Comparison of ENCODE assay signal across 20 mouse cellular contexts in genomic region chr6:98930652-98931300, GRCm38 (mm10).
DNase-seq lines count a peak whose midpoint lies in the region; ATAC-seq and TF ChIP-seq lines count a peak whose summit lies in the region.
"Had no signal": no experiment of that assay in that cellular context is flagged by ENCODE, and none has a peak within 500 bp of the region (broad histone marks: within the 10 kb centered on the region; RNA-seq: fewer than 3 reads in every experiment).

No protein-coding gene starts in this region.

- H3K9me3 ChIP-seq in midbrain, postnatal 0 days (ENCODE audit: low read length), result no peaks in the 10 kb centered on the region
- H3K9me3 ChIP-seq in midbrain, embryonic 10.5 days (replicated peaks), result no peaks in the 10 kb centered on the region; the same call in 1 of the 2 replicates
- no peaks in the 10 kb centered on the region for H3K9me3 ChIP-seq in hindbrain, embryonic 12.5 days (replicated peaks)
- no peaks in the 10 kb centered on the region for H3K9me3 ChIP-seq in liver, embryonic 11.5 days (ENCODE audit: control insufficient read depth, low read length)
- H3K9me3 ChIP-seq: embryonic facial prominence, embryonic 10.5 days; heart, embryonic 13.5 days; intestine, embryonic 15.5 days; limb, embryonic 12.5 days; liver, embryonic 13.5 days had no signal

- H3K4me2 ChIP-seq in midbrain, postnatal 0 days (ENCODE audit: low read depth, low read length, poor library complexity, severe bottlenecking), result no peak overlapping the region
- no peak overlapping the region for H3K4me2 ChIP-seq in hindbrain, embryonic 12.5 days (replicated peaks)
- no peak overlapping the region for H3K4me2 ChIP-seq in liver, embryonic 11.5 days
- H3K4me2 ChIP-seq: heart, embryonic 13.5 days; intestine, embryonic 15.5 days; limb, embryonic 12.5 days; liver, embryonic 13.5 days had no signal

- no peak for TF ChIP-seq CTCF in midbrain, postnatal 0 days (IDR thresholded peaks at IDR 0.05)

- H3K9ac ChIP-seq in midbrain, postnatal 0 days (replicated peaks; ENCODE audit: low read length, poor library complexity, severe bottlenecking), result no peak overlapping the region
- H3K9ac ChIP-seq in hindbrain, embryonic 12.5 days, result no peak overlapping the region
- no peak overlapping the region for H3K9ac ChIP-seq in liver, embryonic 11.5 days (ENCODE audit: low read depth, low read length)
- H3K9ac ChIP-seq: heart, embryonic 13.5 days; intestine, embryonic 15.5 days; limb, embryonic 12.5 days; liver, embryonic 13.5 days had no signal

- 0 out of 2 replicates have a peak, but pooled peaks cover 2% of the 10 kb centered on the region for H3K4me1 ChIP-seq in midbrain, postnatal 0 days (ENCODE audit: insufficient read depth, low read length)
- no peaks in the 10 kb centered on the region; the same call in 1 of the 2 replicates for H3K4me1 ChIP-seq in midbrain, embryonic 10.5 days
- H3K4me1 ChIP-seq in hindbrain, embryonic 12.5 days, result peaks cover 33% of the 10 kb centered on the region
- H3K4me1 ChIP-seq in liver, embryonic 11.5 days (replicated peaks; ENCODE audit: control insufficient read depth, insufficient read depth, low read length), result no peaks in the 10 kb centered on the region
- H3K4me1 ChIP-seq: embryonic facial prominence, embryonic 10.5 days; heart, embryonic 13.5 days; intestine, embryonic 15.5 days; liver, embryonic 13.5 days had no signal

- WGBS in midbrain, postnatal 0 days, result 54% methylated on average over 15 of the region's 15 CpGs
- 95% methylated on average over 15 of the region's 15 CpGs for WGBS in midbrain, embryonic 10.5 days
- 44% methylated on average over 15 of the region's 15 CpGs for WGBS in hindbrain, embryonic 12.5 days
- 83% methylated on average over 15 of the region's 15 CpGs for WGBS in liver, embryonic 11.5 days

- H3K4me3 ChIP-seq in midbrain, postnatal 0 days (ENCODE audit: low read depth, low read length), result no peak overlapping the region
- H3K4me3 ChIP-seq in midbrain, embryonic 10.5 days, result no peak overlapping the region
- no peak overlapping the region for H3K4me3 ChIP-seq in hindbrain, embryonic 12.5 days
- no peak overlapping the region for H3K4me3 ChIP-seq in liver, embryonic 11.5 days (ENCODE audit: low read depth, low read length)
- H3K4me3 ChIP-seq: embryonic facial prominence, embryonic 10.5 days; gastrocnemius, adult 2 months; heart, embryonic 13.5 days; intestine, embryonic 15.5 days; limb, embryonic 12.5 days; liver, embryonic 13.5 days had no signal

- H3K27me3 ChIP-seq in midbrain, postnatal 0 days (ENCODE audit: insufficient read depth, low read length), result no peaks in the 10 kb centered on the region
- no peaks in the 10 kb centered on the region for H3K27me3 ChIP-seq in midbrain, embryonic 10.5 days (ENCODE audit: low read depth, poor library complexity, severe bottlenecking)
- H3K27me3 ChIP-seq in hindbrain, embryonic 12.5 days, result no peaks in the 10 kb centered on the region
- H3K27me3 ChIP-seq in liver, embryonic 11.5 days (replicated peaks; ENCODE audit: control insufficient read depth, insufficient read depth, low read length), result no peaks in the 10 kb centered on the region
- H3K27me3 ChIP-seq: heart, embryonic 13.5 days; intestine, embryonic 15.5 days; liver, embryonic 13.5 days had no signal

- ATAC-seq in midbrain, postnatal 0 days (ENCODE audit: low FRiP score), result no peak
- ATAC-seq in hindbrain, embryonic 12.5 days (ENCODE audit: low FRiP score), result peak; percentile 74
- ATAC-seq in liver, embryonic 11.5 days (replicated peaks; ENCODE audit: low FRiP score), result no peak
- ATAC-seq: intestine, embryonic 15.5 days had no signal

- DNase-seq in heart, adult 11 months, result peak; percentile 70
- DNase-seq in heart, adult 18-20 months, result no peak
- DNase-seq in midbrain, postnatal 0 days (ENCODE audit: low spot score), result peak; percentile 19
- no peak for DNase-seq in midbrain, embryonic 10.5 days (ENCODE audit: low spot score)
- no peak for DNase-seq in liver, embryonic 11.5 days (ENCODE audit: low spot score)
- DNase-seq in cerebellum, postnatal 4 days (ENCODE audit: low spot score in 2 of 2), result no peak
- DNase-seq: adrenal gland, postnatal 25 days; cerebellum, adult 11-12 months; cerebellum, postnatal 25 days; gastrocnemius, adult 2 months; heart, postnatal 36 days; kidney, postnatal 36 days; liver, embryonic 13.5 days; right cerebral cortex, postnatal 14 days; thymus, postnatal 25 days had no signal

- H3K36me3 ChIP-seq in midbrain, postnatal 0 days (ENCODE audit: insufficient read depth, low read length), result peaks cover 8% of the 10 kb centered on the region; the same call in 1 of the 2 replicates
- H3K36me3 ChIP-seq in midbrain, embryonic 10.5 days, result peaks cover 74% of the 10 kb centered on the region
- H3K36me3 ChIP-seq in hindbrain, embryonic 12.5 days, result peaks cover 15% of the 10 kb centered on the region
- H3K36me3 ChIP-seq in liver, embryonic 11.5 days (ENCODE audit: control insufficient read depth, insufficient read depth, low read length), result peaks cover 10% of the 10 kb centered on the region

- no peak overlapping the region for H3K27ac ChIP-seq in midbrain, postnatal 0 days (ENCODE audit: low read depth, low read length)
- H3K27ac ChIP-seq in midbrain, embryonic 10.5 days (replicated peaks), result no peak overlapping the region
- H3K27ac ChIP-seq in hindbrain, embryonic 12.5 days, result 0 out of 2 replicates have a peak overlapping the region, but pooled peaks have one; percentile 52
- no peak overlapping the region for H3K27ac ChIP-seq in liver, embryonic 11.5 days (ENCODE audit: low read depth, low read length)
- H3K27ac ChIP-seq: embryonic facial prominence, embryonic 10.5 days; gastrocnemius, adult 2 months; heart, embryonic 13.5 days; intestine, embryonic 15.5 days; limb, embryonic 12.5 days; liver, embryonic 13.5 days had no signal

Comparison
In these comparisons a context has a peak if more than half of its experiments do, and no peak if none do; other contexts are left out.
1. DNase-seq: peak in heart, adult 11 months (single experiment) and midbrain, postnatal 0 days (single experiment); none in heart, adult 18-20 months (0 of 2), midbrain, embryonic 10.5 days (single experiment), liver, embryonic 11.5 days (single experiment) and cerebellum, postnatal 4 days (0 of 2).